Mouse (Mus musculus): ENCODE results near the gene Adam1a. TPM values are rescaled to one million over a fixed set of nuclear protein-coding genes. Genes with fewer than 3 reads are reported as not detected.

Adam1a gene
- polyA plus RNA-seq, 1 experiment = 0.15 TPM

GRCm38 (mm10) chr5:121536921-121537555, 8.2 kb downstream of the Adam1a start:
- TF ChIP-seq GATA1 (IDR thresholded peaks at IDR 0.05; ENCODE audit: low read length) = no peak

- TF ChIP-seq GATA1 (IDR thresholded peaks at IDR 0.05; ENCODE audit: low read length) = no peak
Observed at GRCm38 (mm10) chr5:121535116-121535515, 10.2 kb downstream of the Adam1a start.

DNA sequence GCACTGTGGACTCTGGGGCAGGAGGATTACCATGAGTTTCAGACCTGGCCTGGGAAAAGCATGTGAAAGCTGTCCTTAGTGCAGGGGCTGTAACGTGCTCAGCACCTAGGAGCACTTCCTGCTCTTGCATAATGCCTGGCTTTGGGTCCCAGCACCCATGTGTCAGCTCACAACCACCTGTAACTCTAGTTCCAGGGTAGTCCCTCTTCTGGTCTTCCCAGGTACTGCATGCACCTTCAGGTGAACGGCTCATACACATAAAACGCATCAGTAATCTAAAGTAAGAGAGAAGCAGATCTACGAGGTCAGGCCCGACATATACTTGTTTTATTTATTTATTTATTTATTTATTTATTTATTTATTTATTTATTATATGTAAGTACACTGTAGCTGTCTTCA, 10.8 kb downstream of the Adam1a start:
- TF ChIP-seq GATA1 (IDR thresholded peaks at IDR 0.05; ENCODE audit: low read length) = no peak

DNA sequence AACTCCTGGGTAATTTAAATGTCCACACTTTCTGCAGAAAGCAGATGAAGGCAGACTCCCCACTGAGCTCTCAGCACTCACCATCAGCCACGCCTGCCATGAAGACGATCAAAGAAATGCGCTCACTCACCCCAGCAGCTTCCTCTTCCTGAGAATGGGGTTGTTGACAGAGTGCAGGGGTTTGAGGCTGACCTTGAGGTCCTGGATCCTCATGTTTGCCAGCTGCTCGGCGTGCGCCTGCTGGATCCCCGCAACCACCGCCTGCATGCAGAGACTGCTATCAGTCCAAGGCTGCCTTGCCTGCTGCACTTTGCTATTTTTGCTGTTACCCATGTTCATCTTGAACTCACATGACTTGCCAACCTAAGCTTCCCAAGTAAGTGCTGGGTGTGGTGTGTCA, 18.3 kb downstream of the Adam1a start:
- TF ChIP-seq GATA1 (IDR thresholded peaks at IDR 0.05; ENCODE audit: low read length) = no peak

- TF ChIP-seq GATA1 (IDR thresholded peaks at IDR 0.05; ENCODE audit: low read length) = no peak
Observed at GRCm38 (mm10) chr5:121526526-121526925, 18.8 kb downstream of the Adam1a start.

DNA sequence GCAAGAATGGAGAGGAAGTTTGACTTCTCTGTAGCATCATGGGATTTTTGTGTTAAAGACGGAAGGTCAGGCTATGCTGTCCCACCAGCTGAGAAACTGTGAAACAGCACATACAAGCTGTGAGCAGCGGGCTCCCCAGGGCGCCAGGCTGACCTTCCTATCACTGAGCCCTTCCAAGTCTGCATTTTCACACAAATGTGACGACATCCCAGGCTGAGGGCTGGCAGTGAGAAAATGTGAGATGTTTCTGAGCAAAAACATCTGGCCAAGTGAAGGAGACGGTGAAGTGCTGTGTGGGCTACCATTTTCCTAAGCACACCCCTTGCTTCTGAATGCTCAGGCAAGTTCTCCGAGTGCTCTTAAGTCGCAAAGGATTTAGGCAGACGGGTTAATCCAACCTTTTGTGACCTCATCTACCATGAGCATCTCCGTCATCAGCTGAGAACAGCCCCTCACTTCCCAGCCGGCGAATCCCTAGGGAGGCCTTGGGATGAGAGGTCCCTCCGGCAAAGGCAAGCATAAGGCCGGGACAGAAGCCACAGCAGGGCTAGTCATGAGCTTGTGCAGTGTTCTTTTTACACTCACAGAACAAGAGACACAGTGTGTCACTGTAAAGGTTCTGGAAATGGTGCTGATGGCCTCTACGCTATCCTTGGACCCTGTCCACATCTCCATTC, 19.4 kb downstream of the Adam1a start:
- TF ChIP-seq GATA1 (IDR thresholded peaks at IDR 0.05; ENCODE audit: low read length) = no peak

GRCm38 (mm10) chr5:121518983-121519382, 26.3 kb downstream of the Adam1a start:
- TF ChIP-seq GATA1 (IDR thresholded peaks at IDR 0.05; ENCODE audit: low read length) = no peak

DNA sequence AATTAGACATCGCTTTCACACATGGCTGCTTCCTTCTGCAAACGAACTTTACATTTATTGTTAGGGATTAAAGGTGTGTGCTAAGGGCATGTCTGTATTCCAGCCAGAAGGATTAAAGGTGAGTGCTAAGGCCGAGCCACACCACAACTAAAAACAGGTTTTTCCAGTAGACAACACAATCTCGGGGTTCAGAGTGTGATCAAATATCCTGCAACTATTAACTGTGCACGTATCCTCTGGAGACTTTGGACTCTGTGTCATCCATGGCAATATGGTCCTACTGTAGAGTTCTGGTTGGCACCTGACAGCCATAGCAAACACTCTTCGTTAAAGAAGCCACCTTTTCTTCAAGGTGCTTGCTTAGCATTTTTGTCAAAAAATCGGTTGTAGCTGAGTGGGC, 35.3 kb downstream of the Adam1a start:
- TF ChIP-seq GATA1 (IDR thresholded peaks at IDR 0.05; ENCODE audit: low read length) = no peak

GRCm38 (mm10) chr5:121506846-121507245, 38.4 kb downstream of the Adam1a start:
- TF ChIP-seq GATA1 (IDR thresholded peaks at IDR 0.05; ENCODE audit: low read length) = no peak

GRCm38 (mm10) chr5:121503231-121503630, 42.1 kb downstream of the Adam1a start, which contains the start of gene Adam1b:
Adam1b (minus strand) TSS chr5:121503435.
- no peak for TF ChIP-seq GATA1 (IDR thresholded peaks at IDR 0.05; ENCODE audit: low read length)

- no peak for TF ChIP-seq GATA1 (IDR thresholded peaks at IDR 0.05; ENCODE audit: low read length)
Observed at GRCm38 (mm10) chr5:121500719-121501118, 44.6 kb downstream of the Adam1a start.

DNA sequence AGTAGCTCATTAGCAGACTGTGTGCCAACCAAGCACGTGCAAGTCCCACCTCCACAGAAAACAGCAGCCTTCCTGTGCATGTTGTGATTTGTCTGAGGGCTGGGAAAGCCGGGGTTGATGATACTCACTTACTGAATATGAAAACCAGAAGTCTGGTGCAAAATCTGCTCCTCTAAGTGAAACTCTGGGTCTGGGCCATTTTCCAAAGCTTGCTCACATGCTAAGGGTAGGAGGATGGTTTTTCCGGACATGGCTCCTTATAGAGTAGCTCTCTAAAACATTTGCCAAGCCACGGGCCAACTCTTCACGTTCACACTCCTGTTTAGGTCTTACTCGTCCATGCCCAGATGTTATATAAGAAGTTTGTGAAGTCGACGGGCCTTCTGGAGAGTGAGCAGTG, 52.0 kb downstream of the Adam1a start:
- no peak for TF ChIP-seq GATA1 (IDR thresholded peaks at IDR 0.05; ENCODE audit: low read length)

GRCm38 (mm10) chr5:121484801-121485200, 60.5 kb downstream of the Adam1a start:
- TF ChIP-seq GATA1 (IDR thresholded peaks at IDR 0.05; ENCODE audit: low read length) = no peak

DNA sequence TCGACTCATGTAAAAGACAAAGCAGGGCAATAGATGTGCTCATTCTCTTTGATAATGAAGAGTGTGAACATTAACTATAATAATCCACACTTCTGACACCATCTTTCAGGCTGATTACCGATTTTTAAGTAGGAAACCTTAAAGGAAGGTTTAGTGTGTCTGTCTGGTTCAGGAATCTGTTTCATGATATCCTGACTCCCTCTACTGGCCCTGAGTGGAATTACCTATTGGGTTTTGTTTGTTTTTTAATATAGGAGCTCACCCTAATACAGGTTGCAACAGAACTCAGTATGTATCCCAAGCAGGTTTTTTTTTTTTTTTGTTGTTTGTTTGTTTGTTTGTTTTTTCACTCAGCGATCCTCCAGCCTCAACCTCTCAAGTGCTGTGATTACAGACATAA, 67.6 kb downstream of the Adam1a start:
- TF ChIP-seq GATA1 (IDR thresholded peaks at IDR 0.05; ENCODE audit: low read length) = no peak

GRCm38 (mm10) chr5:121476040-121476439, 69.2 kb downstream of the Adam1a start:
- TF ChIP-seq GATA1 (IDR thresholded peaks at IDR 0.05; ENCODE audit: low read length) = peak; percentile 64

GRCm38 (mm10) chr5:121474610-121475009, 70.7 kb downstream of the Adam1a start:
- no peak for TF ChIP-seq GATA1 (IDR thresholded peaks at IDR 0.05; ENCODE audit: low read length)

GRCm38 (mm10) chr5:121472411-121472810, 72.9 kb downstream of the Adam1a start:
- no peak for TF ChIP-seq GATA1 (IDR thresholded peaks at IDR 0.05; ENCODE audit: low read length)
